Mouse (Mus musculus): ENCODE data around the gene St6galnac3. TPM values are rescaled to one million over a fixed set of nuclear protein-coding genes. Genes with fewer than 3 reads are reported as not detected.

Gene St6galnac3
- total and polyA plus RNA-seq, 2 experiments from 2014 or later: 7.3 to 9.9 TPM

- Histone ChIP-seq H3K27ac (no peak overlapping the region), H3K9ac (replicated peaks; ENCODE audit: low read length) (no peak overlapping the region), H3K4me3 (ENCODE audit: low read length) (no peak overlapping the region), H3K4me2 (ENCODE audit: low read depth, low read length) (no peak overlapping the region), H3K36me3 (ENCODE audit: insufficient read depth, low read length) (no peaks in the 10 kb centered on the region), H3K27me3 (ENCODE audit: insufficient read depth, low read length) (no peaks in the 10 kb centered on the region), H3K9me3 (ENCODE audit: low read length) (no peaks in the 10 kb centered on the region), H3K4me1 (ENCODE audit: insufficient read depth, low read length) (no peaks in the 10 kb centered on the region)
- 83% methylated on average over 3 of the region's 3 CpGs for WGBS
- no peak for TF ChIP-seq CTCF (IDR thresholded peaks at IDR 0.05; ENCODE audit: low read depth)
- ATAC-seq: no peak
- no peak for DNase-seq (ENCODE audit: low spot score)
These were observed 400.7 kb downstream of the St6galnac3 start for GRCm38 (mm10) chr3:153324307-153324706.

- WGBS: 78% methylated on average over 8 of the region's 8 CpGs
- Histone ChIP-seq H3K27me3 (ENCODE audit: insufficient read depth, low read length) (no peaks in the 10 kb centered on the region), H3K36me3 (ENCODE audit: insufficient read depth, low read length) (no peaks in the 10 kb centered on the region), H3K4me1 (ENCODE audit: insufficient read depth, low read length) (no peaks in the 10 kb centered on the region), H3K4me3 (ENCODE audit: low read length) (no peak overlapping the region), H3K9ac (replicated peaks; ENCODE audit: low read length) (no peak overlapping the region), H3K27ac (no peak overlapping the region), H3K9me3 (ENCODE audit: low read length) (no peaks in the 10 kb centered on the region), H3K4me2 (ENCODE audit: low read depth, low read length) (no peak overlapping the region)
- ATAC-seq (no peak), DNase-seq (ENCODE audit: low spot score) (no peak)
- no peak for TF ChIP-seq CTCF (IDR thresholded peaks at IDR 0.05; ENCODE audit: low read depth)
These were observed 401.5 kb downstream of the St6galnac3 start for GRCm38 (mm10) chr3:153323446-153323845.

GRCm38 (mm10) chr3:153313583-153313982, 411.4 kb downstream of the St6galnac3 start:
- Histone ChIP-seq H3K27ac (no peak overlapping the region), H3K9me3 (ENCODE audit: low read length) (no peaks in the 10 kb centered on the region), H3K9ac (replicated peaks; ENCODE audit: low read length) (no peak overlapping the region), H3K4me1 (ENCODE audit: insufficient read depth, low read length) (no peaks in the 10 kb centered on the region), H3K4me2 (ENCODE audit: low read depth, low read length) (no peak overlapping the region), H3K36me3 (ENCODE audit: insufficient read depth, low read length) (no peaks in the 10 kb centered on the region), H3K4me3 (ENCODE audit: low read length) (no peak overlapping the region), H3K27me3 (ENCODE audit: insufficient read depth, low read length) (no peaks in the 10 kb centered on the region)
- WGBS: 79% methylated on average over 9 of the region's 9 CpGs
- DNase-seq (ENCODE audit: low spot score): no peak
- TF ChIP-seq CTCF (IDR thresholded peaks at IDR 0.05; ENCODE audit: low read depth): no peak
- no peak for ATAC-seq

- TF ChIP-seq CTCF (IDR thresholded peaks at IDR 0.05; ENCODE audit: low read depth): no peak
- Histone ChIP-seq H3K27ac (no peak overlapping the region), H3K4me1 (ENCODE audit: insufficient read depth, low read length) (no peaks in the 10 kb centered on the region), H3K27me3 (ENCODE audit: insufficient read depth, low read length) (no peaks in the 10 kb centered on the region), H3K9ac (replicated peaks; ENCODE audit: low read length) (no peak overlapping the region), H3K9me3 (ENCODE audit: low read length) (no peaks in the 10 kb centered on the region), H3K4me3 (ENCODE audit: low read length) (no peak overlapping the region), H3K4me2 (ENCODE audit: low read depth, low read length) (no peak overlapping the region), H3K36me3 (ENCODE audit: insufficient read depth, low read length) (no peaks in the 10 kb centered on the region)
- 72% methylated on average over 9 of the region's 9 CpGs for WGBS
- ATAC-seq (no peak), DNase-seq (ENCODE audit: low spot score) (no peak)
These were observed 411.8 kb downstream of the St6galnac3 start for GRCm38 (mm10) chr3:153313167-153313566.

- no peak overlapping the region for H3K4me3 ChIP-seq (ENCODE audit: low read length)
- H3K4me2 ChIP-seq (ENCODE audit: low read depth, low read length): no peak overlapping the region
- no peak overlapping the region for H3K9ac ChIP-seq (replicated peaks; ENCODE audit: low read length)
- 93% methylated on average over 3 of the region's 3 CpGs for WGBS
- no peaks in the 10 kb centered on the region for H3K4me1 ChIP-seq (ENCODE audit: insufficient read depth, low read length)
- H3K36me3 ChIP-seq (ENCODE audit: insufficient read depth, low read length): no peaks in the 10 kb centered on the region
- H3K9me3 ChIP-seq (ENCODE audit: low read length): no peaks in the 10 kb centered on the region
- TF ChIP-seq CTCF (IDR thresholded peaks at IDR 0.05; ENCODE audit: low read depth): no peak
- no peak for ATAC-seq
- no peak overlapping the region for H3K27ac ChIP-seq
- DNase-seq (ENCODE audit: low spot score): no peak
- H3K27me3 ChIP-seq (ENCODE audit: insufficient read depth, low read length): no peaks in the 10 kb centered on the region
These were observed 413.0 kb downstream of the St6galnac3 start for GRCm38 (mm10) chr3:153312006-153312405.

GRCm38 (mm10) chr3:153308379-153308778, 416.6 kb downstream of the St6galnac3 start:
- H3K36me3 ChIP-seq (ENCODE audit: insufficient read depth, low read length): no peaks in the 10 kb centered on the region
- ATAC-seq (no peak), DNase-seq (ENCODE audit: low spot score) (no peak)
- no peak overlapping the region for H3K27ac ChIP-seq
- TF ChIP-seq CTCF (IDR thresholded peaks at IDR 0.05; ENCODE audit: low read depth): no peak
- no peaks in the 10 kb centered on the region for H3K27me3 ChIP-seq (ENCODE audit: insufficient read depth, low read length)
- no peaks in the 10 kb centered on the region for H3K9me3 ChIP-seq (ENCODE audit: low read length)
- 77% methylated on average over 4 of the region's 4 CpGs for WGBS
- no peak overlapping the region for H3K9ac ChIP-seq (replicated peaks; ENCODE audit: low read length)
- H3K4me2 ChIP-seq (ENCODE audit: low read depth, low read length): no peak overlapping the region
- H3K4me3 ChIP-seq (ENCODE audit: low read length): no peak overlapping the region
- no peaks in the 10 kb centered on the region for H3K4me1 ChIP-seq (ENCODE audit: insufficient read depth, low read length)

GRCm38 (mm10) chr3:153305153-153305552, 419.8 kb downstream of the St6galnac3 start:
- no peak overlapping the region for H3K4me2 ChIP-seq (ENCODE audit: low read depth, low read length)
- no peak overlapping the region for H3K4me3 ChIP-seq (ENCODE audit: low read length)
- no peak overlapping the region for H3K9ac ChIP-seq (replicated peaks; ENCODE audit: low read length)
- H3K27ac ChIP-seq: no peak overlapping the region
- no peaks in the 10 kb centered on the region for H3K4me1 ChIP-seq (ENCODE audit: insufficient read depth, low read length)
- no peaks in the 10 kb centered on the region for H3K36me3 ChIP-seq (ENCODE audit: insufficient read depth, low read length)
- no peak for TF ChIP-seq CTCF (IDR thresholded peaks at IDR 0.05; ENCODE audit: low read depth)
- ATAC-seq (no peak), DNase-seq (ENCODE audit: low spot score) (no peak)
- WGBS: 79% methylated on average over 3 of the region's 3 CpGs
- H3K27me3 ChIP-seq (ENCODE audit: insufficient read depth, low read length): no peaks in the 10 kb centered on the region
- H3K9me3 ChIP-seq (ENCODE audit: low read length): no peaks in the 10 kb centered on the region
